Mouse (Mus musculus) heart, postnatal 0 days (tissue): ENCODE measurements at regions not wholly inside any gene's neighbourhood (a gene's known extent, or its start where the extent isn't known, plus 50 kb on each side); places are given as distances from the start of the nearest gene placed in this dataset.

Source experiments
- ATAC-seq: fragments of 200-750 bp; cut with Nextera tagmentation; 2 replicates; pipeline ENCODE4 v1.8.0; 2017; ENCODE audit warnings: low read depth, moderate number of reproducible peaks, moderate library complexity; ENCODE audit not compliant: insufficient read depth
- DNase-seq: peaks from one replicate; pipeline ENCODE4 v3.0.0-alpha.2; 2016; ENCODE audit warnings: low spot score
- H3K27ac ChIP-seq: fragments of 300-500 bp; sonication (generic); 2 replicates; pipeline ENCODE4 v1.5.1; 2014; ENCODE audit warnings: low read depth, mild to moderate bottlenecking
- H3K27me3 ChIP-seq: fragments of 300-500 bp; sonication (generic); 2 replicates; pipeline ENCODE4 v1.6.1; 2014; ENCODE audit warnings: low read length, mixed read lengths; ENCODE audit not compliant: control insufficient read depth, insufficient read depth
- H3K36me3 ChIP-seq: fragments of 300-500 bp; sonication (generic); replicated peaks from 2 replicates; pipeline ENCODE4 v1.6.1; 2014; ENCODE audit warnings: low read length, mixed read lengths; ENCODE audit not compliant: control insufficient read depth, insufficient read depth
- H3K4me1 ChIP-seq: fragments of 300-500 bp; sonication (generic); 2 replicates; pipeline ENCODE4 v1.6.1; 2014; ENCODE audit warnings: antibody characterized with exemption; ENCODE audit not compliant: control insufficient read depth, insufficient read depth
- H3K4me2 ChIP-seq: fragments of 300-500 bp; sonication (generic); 2 replicates; pipeline ENCODE4 v1.6.1; 2014; ENCODE audit warnings: low read depth, mild to moderate bottlenecking, low read length, moderate library complexity
- H3K4me3 ChIP-seq: fragments of 300-500 bp; sonication (generic); 2 replicates; pipeline ENCODE4 v1.5.1; 2014; ENCODE audit warnings: low read depth, low read length
- H3K9ac ChIP-seq: fragments of 300-500 bp; sonication (generic); replicated peaks from 2 replicates; pipeline ENCODE4 v1.6.1; 2014; ENCODE audit warnings: low read depth, low read length, mixed read lengths
- H3K9me3 ChIP-seq: fragments of 300-500 bp; sonication (generic); replicated peaks from 2 replicates; pipeline ENCODE4 v1.6.1; 2016; ENCODE audit warnings: low read length; ENCODE audit not compliant: control insufficient read depth
- CTCF ChIP-seq: IDR thresholded peaks from 2 replicates; pipeline ENCODE4 v1.5.1; 2016; ENCODE audit warnings: antibody characterized with exemption, control low read depth, low read depth
- EP300 ChIP-seq: IDR thresholded peaks from 2 replicates; pipeline ENCODE4 v1.6.1; 2016; ENCODE audit warnings: antibody characterized with exemption, low read depth
- WGBS: fragments of 180-500 bp; shearing (Covaris S2); extraction: QIAGEN DNeasy Blood & Tissue Kit; methylation state at CpG from one replicate; pipeline ENCODE4 v1.1.7; 2014; 5-methylcytosine and 5-hydroxymethylcytosine counted together

DNA sequence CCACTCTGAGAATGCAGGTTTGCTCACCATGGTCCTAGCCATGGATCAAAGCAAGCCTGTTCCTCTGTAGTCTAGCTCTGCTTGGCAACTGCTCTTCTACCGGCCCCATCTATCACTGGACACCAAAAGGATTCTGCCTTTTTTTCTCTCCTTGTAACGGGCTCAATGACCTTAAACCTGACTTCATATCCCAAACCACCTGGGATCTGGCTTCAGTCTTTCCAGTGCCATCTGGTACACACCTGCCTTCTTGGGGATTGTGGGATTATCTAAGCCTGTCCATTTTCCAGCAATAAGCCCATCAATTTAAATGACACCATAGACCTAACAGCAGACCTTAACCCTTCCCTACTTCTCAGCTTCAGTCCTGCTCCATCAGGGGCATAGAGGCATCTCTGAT is 179.6 kb upstream of the Daam1 start:
- no peak for DNase-seq
- H3K4me1 ChIP-seq = peaks cover under 1% of the 10 kb centered on the region; the same call in 1 of the 2 replicates
- H3K4me2 ChIP-seq = no peak overlapping the region
- H3K36me3 ChIP-seq = no peaks in the 10 kb centered on the region
- H3K27me3 ChIP-seq = no peaks in the 10 kb centered on the region
- no peaks in the 10 kb centered on the region for H3K9me3 ChIP-seq
- WGBS = 74% methylated on average over 2 of the region's 2 CpGs
- no peak overlapping the region for H3K4me3 ChIP-seq
- no peak overlapping the region for H3K27ac ChIP-seq
- no peak for TF ChIP-seq EP300
- TF ChIP-seq CTCF = no peak
- no peak for ATAC-seq
- no peak overlapping the region for H3K9ac ChIP-seq

- H3K27me3 ChIP-seq = no peaks in the 10 kb centered on the region
- no peak overlapping the region for H3K9ac ChIP-seq
- TF ChIP-seq CTCF (no peak), EP300 (no peak)
- H3K9me3 ChIP-seq = no peaks in the 10 kb centered on the region
- WGBS = 73% methylated on average over 10 of the region's 10 CpGs
- H3K4me3 ChIP-seq = no peak overlapping the region
- H3K27ac ChIP-seq = no peak overlapping the region
- DNase-seq = no peak
- ATAC-seq = no peak
- H3K4me1 ChIP-seq = no peaks in the 10 kb centered on the region
- no peak overlapping the region for H3K4me2 ChIP-seq
- no peaks in the 10 kb centered on the region for H3K36me3 ChIP-seq
These were observed 137.4 kb upstream of the Daam1 start for GRCm38 (mm10) chr12:71693346-71694038.

- no peak for TF ChIP-seq EP300
- peak; percentile 45 for TF ChIP-seq CTCF
- WGBS = 81% methylated on average over 2 of the region's 2 CpGs
- Histone ChIP-seq H3K27me3 (no peaks in the 10 kb centered on the region), H3K27ac (no peak overlapping the region), H3K9ac (no peak overlapping the region), H3K9me3 (peaks cover 8% of the 10 kb centered on the region; the same call in 1 of the 2 replicates), H3K4me2 (no peak overlapping the region), H3K36me3 (no peaks in the 10 kb centered on the region), H3K4me3 (no peak overlapping the region), H3K4me1 (no peaks in the 10 kb centered on the region)
- ATAC-seq = no peak
- DNase-seq = no peak
These were observed 129.1 kb upstream of the Daam1 start for GRCm38 (mm10) chr12:71701753-71702152.

- ATAC-seq = no peak
- no peak for TF ChIP-seq EP300
- no peak for TF ChIP-seq CTCF
- Histone ChIP-seq H3K4me1 (no peaks in the 10 kb centered on the region), H3K36me3 (no peaks in the 10 kb centered on the region), H3K27ac (no peak overlapping the region), H3K9me3 (peaks cover 8% of the 10 kb centered on the region; the same call in 1 of the 2 replicates), H3K4me3 (no peak overlapping the region), H3K4me2 (no peak overlapping the region), H3K9ac (no peak overlapping the region), H3K27me3 (no peaks in the 10 kb centered on the region)
- DNase-seq = no peak
- 62% methylated on average over 11 of the region's 11 CpGs for WGBS
These were observed 128.7 kb upstream of the Daam1 start for GRCm38 (mm10) chr12:71702181-71702580.

DNA sequence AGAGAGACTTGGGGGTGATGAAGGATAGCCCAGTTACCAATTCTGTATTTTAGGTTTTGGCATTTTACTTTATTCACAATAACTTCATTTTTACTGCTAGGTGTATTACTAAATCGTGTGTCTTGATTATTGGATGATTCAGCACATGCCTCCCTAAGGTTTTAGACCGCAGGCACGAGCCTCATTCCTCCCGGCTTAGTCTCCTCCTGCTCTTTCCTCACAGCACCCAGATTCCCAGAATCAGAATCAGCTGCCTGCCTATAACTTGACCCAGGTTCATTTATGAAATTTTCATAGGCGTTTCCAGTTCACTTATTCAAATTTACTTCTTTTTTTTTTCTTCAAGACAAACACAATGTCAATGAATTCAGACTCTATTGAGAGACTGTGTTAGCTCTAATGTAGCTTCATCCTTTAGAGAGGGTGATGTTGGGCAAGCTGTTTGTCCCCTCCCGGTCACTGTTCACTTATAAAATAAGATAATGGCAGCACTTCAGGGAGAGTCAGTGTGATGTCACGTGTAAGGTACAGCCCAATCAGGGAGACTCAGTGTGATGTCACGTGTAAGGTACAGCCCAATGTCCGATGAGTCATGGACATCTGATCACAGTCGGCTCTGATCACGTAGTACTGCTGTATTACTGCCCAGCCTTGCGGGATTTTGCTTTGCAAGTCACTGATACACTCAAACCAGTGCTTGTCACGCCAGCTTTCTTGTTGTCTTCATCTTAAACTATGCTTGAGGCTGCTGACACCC is 127.6 kb upstream of the Daam1 start:
- no peak for DNase-seq
- TF ChIP-seq CTCF (no peak), EP300 (no peak)
- 81% methylated on average over 13 of the region's 13 CpGs for WGBS
- no peak overlapping the region for H3K9ac ChIP-seq
- H3K27me3 ChIP-seq = no peaks in the 10 kb centered on the region
- H3K4me1 ChIP-seq = no peaks in the 10 kb centered on the region
- H3K9me3 ChIP-seq = peaks cover 8% of the 10 kb centered on the region; the same call in 1 of the 2 replicates
- no peak overlapping the region for H3K4me2 ChIP-seq
- H3K36me3 ChIP-seq = no peaks in the 10 kb centered on the region
- no peak overlapping the region for H3K4me3 ChIP-seq
- ATAC-seq = no peak
- no peak overlapping the region for H3K27ac ChIP-seq
